Mouse (Mus musculus) liver, adult (tissue): ENCODE results near the gene Pgm5.

Experiments used
- GATA4 ChIP-seq: IDR thresholded peaks from 2 replicates; pipeline ENCODE4 v1.6.1; 2014; ENCODE audit warnings: mild to moderate bottlenecking, low read length; ENCODE audit not compliant: insufficient replicate concordance

Gene Pgm5

DNA sequence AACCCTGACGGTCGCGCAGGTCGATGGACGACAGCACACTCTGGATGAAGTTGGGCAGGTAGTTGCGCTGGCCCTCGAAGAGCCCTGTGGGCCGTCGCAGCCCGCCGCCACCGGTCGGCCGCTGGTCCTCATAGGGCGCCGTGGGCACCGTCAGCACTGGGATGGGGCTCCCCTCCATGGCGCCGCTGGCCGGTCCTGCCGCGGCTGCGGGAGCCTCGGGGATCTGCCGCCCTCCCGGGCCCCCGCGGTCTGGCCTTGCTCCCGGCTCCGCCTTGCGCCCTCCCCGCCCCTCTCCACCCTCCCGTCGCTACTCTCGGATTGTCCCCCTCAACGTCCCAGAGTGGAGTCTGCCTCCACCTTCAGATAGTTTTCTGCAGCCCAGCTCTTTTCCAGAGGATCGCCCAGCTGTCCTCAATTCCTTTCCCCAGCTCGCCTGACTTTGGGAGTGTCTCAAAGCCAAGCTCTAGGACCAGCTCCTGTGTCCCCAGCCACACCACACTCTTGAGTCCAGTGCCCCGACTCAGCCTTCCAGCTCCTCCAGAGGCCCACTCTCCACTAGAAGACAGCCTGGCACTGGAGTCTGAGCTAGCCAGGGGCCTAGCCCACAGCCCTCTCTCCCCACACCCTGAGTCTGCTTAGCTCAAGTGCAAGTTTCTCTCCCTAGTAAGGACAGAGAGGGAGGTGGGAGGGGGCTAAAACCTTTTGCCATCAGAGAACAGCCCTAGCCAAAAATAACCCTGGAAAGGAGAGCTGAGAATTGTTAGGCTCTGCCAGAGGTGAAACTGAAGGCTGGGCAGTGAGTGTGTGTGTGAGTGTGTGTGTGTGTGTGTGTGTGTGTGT lies at the start of gene Pgm5:
Pgm5 (minus strand) TSS at position 244 of the 840 bp plus-strand sequence.
- no peak for TF ChIP-seq GATA4

DNA sequence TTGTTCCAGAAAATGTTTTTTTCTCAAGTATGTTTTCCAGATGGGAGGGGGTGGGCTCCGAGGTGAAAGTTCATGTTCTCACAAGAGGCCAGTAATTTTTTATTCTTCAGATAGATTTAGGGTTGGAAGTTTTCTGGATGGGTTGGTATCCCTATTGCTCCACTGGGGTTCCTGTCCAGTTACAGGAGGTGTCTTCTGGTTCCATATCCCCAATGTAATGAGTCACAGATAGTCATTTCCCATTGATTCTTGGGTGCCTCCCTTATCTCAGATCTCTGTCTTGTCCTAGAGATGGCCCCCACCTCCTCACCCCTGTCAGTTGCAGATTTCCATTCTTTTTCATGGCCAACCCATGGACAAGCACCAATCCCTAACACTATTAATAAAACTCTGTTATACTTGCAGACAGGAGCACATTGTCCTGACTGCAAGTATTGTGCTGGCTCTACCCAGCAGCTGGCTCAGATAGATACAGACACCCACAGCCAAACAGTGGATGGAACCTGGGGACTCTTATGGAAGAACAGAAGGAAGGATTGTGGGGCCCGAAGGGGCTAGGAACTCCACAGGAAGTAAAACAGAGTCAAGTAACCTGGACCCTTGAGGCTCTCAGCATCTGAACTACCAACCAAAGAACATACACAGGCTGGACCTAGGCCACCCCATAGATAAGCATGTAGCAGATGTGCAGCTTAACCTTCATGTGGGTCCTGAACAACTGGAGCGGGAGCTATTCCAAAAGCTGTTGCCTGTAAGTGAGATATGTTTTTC lies 46.9 kb upstream of the Pgm5 start:
- TF ChIP-seq GATA4, result no peak

DNA sequence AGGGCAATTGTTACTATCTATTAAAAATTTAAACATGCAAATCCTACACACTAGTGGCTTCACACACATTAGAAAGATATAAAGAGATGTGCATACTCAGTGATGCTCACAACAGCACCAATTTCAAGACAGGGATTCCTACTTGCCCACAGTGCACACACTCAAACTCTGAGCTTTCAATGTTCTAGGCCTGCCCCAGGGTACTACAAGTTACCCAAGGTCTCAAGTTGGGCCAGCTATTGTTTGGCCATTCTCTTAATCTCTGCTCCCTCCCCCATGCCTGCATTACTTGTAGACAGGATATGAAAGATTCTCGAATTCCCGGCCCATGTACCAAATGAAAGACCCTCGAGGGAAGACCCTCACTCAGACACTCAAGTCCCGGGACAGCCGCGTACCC lies 46.0 kb upstream of the Pgm5 start:
- TF ChIP-seq GATA4, result no peak

DNA sequence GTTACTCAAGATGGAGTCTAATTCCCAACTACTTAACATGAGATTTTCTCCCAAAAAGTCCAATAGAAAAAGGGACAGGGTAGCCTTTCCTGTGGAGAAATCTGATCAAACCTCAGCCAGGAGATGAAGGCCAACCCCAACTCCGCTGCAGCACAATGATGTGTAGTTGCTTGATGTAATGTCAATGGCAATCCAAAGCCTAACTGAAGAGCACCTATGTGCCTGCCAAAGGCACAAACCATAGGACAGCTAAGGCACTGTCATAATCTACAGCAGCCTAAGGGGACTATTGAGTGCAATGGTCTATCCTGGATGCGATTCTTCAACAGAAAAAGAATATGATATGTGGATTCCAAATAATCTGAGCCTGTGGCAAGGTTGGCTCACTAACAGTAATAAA lies 41.2 kb upstream of the Pgm5 start:
- TF ChIP-seq GATA4, result no peak

DNA sequence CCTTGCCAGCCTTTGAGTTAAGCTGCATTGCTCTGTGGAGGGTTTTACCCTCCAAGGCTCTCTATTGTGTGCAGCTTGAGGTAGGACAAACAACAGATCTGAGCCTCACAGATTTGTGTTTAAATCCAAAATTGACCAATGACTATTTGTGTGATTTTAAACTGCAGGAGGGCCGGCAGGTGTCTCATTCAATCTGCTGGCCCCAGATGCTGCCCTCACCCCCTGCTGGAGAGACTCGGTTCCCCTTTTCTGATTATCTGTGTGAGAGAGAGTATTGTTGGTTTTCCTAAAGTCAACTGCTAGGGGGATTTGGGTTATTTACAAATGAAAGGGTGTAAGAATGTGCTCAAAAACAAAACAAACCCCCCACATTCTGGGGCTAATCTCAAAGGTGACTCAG lies 40.6 kb upstream of the Pgm5 start:
- no peak for TF ChIP-seq GATA4

DNA sequence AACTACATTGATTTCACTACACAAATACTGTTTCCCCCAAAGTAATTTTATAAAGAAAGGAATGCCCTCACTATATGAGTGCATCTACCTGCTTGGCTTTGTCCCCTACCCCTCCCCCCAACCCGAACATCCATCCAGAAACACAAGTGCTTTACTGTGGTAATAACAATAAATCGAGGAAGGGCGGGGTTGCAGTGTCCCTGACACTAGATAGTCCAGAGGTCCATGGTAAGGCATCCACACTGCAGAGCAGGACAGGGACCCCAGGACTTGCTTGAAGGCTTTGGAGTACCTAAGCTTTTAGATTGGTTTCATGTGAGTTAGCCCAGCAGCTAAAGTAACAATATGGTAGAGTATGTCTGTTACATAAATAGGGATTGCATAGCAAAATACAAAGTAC lies 40.0 kb upstream of the Pgm5 start:
- TF ChIP-seq GATA4, result no peak

DNA sequence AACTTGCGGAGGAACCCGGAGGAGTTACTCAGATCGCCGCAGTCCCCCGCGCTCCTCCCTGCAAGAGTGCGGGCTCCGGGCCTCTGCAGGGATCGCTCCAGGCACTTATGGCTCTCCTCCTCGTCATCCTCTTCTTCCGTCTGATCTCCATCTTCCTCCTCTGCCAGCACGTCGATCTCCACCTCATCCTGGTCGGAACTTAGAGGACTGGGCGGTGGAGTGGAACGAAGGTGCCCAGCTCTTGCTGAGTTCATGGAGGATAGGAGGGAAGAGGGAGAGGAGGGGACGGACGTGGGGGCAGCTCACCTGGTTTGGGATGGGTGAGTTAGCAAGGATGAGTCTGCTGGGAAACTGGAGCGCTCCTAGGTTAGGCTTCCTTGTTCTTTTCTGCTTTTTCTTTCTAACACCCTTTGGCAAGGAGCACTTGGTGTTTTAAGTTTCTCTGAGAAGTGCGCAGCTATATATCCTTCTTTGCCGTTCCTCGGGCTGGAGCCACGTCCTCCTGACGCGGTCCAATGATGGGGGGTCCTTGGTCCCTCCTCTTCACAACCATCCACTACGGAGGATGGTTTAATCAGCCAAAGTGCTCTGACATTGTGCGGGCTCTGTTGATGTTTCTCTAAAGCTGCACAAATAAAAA lies 39.0 kb upstream of the Pgm5 start, which contains the start of gene Foxd4:
Foxd4 (minus strand) TSS at position 617 of the 640 bp plus-strand sequence.
- TF ChIP-seq GATA4, result no peak

DNA sequence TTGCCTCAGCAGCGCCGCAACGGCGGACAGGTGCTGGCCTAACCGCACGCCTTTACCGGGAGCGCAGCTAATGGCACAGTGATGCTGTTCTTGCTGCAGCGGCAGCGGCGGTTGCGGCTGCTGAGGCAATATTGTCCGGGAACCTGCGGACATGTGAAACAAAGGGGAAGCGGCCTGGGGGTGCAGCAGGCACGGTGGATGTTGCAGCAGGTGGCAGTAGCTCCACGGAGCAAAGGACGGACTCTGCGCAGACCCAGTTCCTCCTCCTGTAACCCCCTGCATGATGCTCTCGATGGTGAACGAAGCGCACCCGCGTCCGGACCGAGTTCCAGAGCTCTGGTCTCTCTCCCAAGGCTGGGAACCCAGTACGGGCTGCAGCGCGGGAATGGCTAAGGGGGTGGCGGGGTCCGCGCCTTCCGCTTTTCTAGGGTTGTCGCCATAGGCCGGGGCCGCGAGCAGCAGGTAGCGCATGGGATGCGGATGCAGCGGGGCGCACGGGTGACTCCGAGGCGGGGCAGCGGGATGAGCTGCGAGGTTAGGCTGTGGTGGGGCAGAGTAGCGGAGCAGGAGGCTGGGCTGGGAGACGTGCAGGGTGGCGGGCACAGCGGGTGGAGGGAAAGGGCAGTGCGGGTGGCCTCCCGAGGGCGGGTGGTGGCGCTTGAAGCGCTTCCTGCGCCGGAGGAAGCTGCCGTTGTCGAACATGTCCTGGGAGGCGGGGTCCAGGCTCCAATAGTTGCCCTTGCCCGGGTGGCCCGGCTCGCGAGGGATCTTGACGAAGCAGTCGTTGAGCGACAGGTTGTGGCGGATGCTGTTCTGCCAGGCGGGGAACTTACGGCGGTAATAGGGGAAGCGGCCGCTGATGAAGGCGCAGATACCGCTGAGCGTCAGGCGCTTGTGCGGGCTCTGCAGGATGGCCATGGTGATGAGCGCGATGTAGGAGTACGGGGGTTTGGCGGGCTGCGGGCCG lies 38.2 kb upstream of the Pgm5 start:
- no peak for TF ChIP-seq GATA4

DNA sequence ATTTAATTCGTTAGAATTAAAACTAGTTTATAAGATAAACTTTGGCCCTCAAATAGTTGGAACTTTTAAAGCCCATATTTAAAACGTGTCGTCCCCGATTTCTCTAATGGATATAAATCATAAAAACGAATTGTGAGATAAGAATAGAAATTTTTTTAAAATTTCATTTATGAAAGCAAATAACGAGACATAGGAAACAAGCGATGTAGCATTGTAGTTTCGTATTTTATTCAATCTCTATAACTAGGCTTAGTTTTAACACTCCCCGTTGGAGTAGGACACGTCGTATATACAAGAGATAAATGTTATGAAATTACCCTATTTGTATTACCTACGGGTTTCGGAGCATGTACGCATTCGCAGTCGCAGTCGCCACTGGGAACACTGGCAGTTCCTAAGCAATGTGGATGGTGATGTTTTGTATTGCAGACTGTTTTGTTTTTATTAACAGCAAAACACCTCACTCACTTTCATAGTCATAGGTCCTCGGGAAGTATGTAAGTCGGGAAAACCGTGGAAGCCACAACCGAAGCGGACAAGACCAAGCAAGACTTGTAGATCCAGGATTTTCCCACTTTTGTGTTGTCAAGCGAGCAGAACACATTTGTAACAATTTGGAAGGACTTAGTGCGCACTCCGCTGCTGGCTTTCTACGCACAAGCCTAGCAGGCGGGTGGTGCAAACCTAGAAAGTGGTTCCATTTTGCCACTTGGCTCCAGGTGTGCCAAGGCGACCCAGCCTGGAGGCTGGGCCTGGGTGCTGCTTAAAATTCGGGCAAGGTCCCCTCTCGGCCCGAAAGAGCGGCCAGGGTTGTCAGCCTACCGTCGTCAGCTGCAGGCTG lies 37.3 kb upstream of the Pgm5 start:
- TF ChIP-seq GATA4, result no peak

DNA sequence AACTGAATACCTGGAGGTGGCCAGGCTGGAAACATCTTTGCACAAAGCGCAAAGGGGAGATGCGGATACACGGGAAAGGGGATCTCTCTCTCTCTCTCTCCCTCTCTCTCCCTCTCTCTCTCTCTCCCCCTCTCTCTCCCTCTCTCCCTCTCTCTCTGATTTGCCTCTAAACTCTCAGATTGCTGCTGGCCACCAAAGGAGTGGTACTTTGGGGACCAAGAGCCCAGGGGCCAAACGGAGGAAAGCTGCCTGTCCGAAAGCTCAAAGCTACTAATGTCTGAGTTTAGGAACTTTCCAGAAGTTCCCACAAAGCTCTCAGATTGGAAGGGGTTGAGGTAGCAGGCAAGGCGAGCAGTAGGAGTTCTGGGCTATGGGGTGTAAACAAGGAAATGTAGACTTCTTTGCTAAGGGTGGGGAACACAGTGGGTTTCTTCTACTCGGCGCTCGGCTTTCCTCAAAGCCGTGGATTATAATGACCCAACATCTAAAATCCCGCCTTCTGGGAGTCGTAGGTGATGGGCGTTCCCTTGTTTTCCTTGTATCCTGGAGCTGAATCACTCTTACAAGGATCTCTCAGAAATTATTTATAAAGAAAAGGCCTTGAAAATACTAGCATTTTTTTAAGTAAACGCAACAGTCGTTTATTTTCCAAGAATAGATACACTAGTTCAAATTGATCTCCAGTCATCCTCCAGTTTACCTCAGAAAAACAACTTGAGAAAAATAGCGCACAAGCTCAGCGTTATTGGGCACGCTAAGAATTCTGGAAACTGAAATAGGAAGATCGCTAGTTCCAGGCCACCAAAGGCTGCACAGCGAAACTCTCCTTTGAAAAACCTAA lies 36.5 kb upstream of the Pgm5 start:
- TF ChIP-seq GATA4, result no peak

DNA sequence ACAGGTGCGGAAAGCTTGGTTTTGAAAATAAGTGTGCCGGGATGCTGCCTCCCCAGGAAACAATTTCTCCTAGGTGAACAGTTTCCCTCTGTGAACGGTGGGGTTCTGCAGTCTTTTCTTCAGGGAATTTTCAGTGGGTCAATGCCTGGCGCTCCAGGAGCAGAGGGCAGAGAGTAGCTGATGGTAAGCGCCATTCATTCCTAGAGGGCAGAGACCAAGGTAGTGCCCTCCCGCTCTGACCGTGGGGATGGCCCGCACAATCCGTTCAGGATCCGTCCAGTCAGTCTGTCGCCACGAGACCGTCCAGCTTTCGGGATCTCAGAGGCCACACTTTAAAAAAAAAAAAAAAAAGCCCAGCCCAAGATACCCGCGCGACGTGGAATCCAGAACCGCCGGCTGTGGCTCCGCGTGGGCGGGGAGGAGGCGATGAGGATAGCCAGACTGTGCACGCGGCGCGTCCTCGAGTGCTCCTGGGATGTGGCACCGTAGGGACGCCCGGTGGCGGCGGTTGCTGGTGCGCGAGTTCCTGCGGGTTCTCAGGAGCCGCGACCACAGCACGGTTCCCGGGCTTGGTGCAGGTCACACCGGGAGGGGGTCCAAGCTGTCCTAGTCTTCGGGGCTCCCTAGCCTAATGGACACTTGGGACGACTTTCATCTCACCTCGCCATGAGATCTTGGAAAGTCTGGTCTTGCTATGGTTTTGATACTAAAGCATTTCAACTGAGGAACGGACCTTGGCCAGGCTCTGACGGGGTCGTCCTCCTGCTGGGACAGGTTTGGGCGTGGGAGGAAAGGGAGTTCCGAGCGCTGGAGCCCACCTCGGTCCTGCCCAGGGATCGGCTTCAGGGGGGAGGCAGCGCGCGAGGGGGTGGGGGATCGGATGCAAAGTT lies 35.6 kb upstream of the Pgm5 start:
- TF ChIP-seq GATA4, result no peak

DNA sequence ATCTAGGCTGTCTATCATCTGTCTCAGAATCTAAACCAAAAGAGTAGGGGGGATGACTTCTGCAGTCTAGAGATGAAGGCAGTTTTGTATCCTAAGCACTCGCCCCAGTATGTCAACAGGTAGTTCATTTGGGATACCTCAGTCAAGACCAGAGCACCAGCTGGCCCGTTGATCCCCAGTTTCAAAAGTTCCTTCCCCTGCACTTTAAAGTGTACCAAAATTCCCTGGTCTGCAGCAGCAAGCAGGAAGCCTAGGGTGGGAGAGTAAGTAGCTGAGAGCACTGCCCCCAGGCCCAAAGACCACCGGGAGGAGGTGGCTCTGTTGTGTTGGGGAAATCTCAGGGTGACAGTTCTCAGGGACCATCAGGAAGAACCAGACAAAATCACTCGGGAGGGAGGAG lies 34.9 kb upstream of the Pgm5 start:
- TF ChIP-seq GATA4, result no peak
